Mouse (Mus musculus): Measurements from ENCODE around the gene Tbc1d2b. TPM values are rescaled to one million over a fixed set of nuclear protein-coding genes. Genes with fewer than 3 reads are reported as not detected.

The Tbc1d2b gene
- polyA plus RNA-seq, 1 experiment from 2014 or later = 5.4 TPM

DNA sequence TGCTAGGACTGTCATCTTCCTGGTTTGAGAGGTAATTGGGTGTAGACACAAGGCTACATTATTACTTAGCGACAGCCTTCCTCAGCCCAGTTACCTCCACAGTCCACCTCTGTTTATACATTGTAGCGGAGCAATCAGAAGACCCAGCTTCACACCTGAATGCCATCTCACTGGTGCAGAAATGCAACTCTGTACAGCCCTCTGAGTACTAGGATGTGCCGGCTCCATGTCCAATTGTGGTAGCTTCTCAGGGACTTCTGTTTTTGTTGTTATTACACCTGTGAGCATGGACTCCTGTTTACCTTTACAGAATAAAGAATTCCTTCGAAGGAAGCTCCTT is 7.3 kb downstream of the Tbc1d2b start:
- Histone ChIP-seq H3K4me1 (replicated peaks) (peaks cover 27% of the 10 kb centered on the region), H3K27me3 (no peaks in the 10 kb centered on the region), H3K36me3 (no peaks in the 10 kb centered on the region), H3K4me2 (no peak overlapping the region), H3K27ac (no peak overlapping the region), H3K9me3 (replicated peaks) (no peaks in the 10 kb centered on the region), H3K4me3 (no peak overlapping the region), H3K9ac (no peak overlapping the region)
- WGBS = 93% methylated on average over 4 of the region's 4 CpGs
- ATAC-seq (replicated peaks; ENCODE audit: insufficient number of reproducible peaks, insufficient read depth, low FRiP score, low read depth) = no peak

DNA sequence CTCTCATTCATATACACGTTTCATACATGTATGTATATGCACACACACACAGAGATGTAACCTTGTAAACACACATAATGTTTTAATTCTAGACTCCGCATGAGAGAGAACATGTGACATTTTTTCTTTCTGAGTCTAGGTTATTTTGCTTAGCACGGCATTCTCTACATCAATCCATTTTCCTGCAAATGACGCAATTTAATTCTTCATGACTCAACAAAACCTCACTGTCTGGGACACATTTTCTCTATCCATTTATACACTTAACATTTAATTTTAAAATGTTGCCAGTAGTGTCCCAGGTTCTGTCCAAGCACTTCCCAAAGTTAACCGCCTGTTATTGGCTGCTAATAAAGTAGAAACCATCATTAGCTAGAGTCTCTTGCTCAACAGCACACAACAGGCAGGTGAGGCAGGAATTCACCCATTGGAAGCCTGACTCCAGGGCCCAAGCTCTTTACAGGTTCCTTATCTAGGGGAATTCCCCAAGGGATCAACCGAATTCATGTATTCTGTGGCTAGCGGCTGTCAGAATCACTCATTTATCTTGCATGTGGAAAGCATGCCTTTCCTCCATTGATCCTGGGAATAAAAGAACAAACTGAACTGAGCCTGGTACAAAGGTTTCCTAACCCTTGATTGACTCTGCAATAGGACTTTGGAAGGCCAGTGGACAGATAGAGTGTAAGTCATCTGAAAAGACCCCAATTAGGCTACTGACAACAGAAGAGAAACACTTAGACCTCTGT is 7.8 kb downstream of the Tbc1d2b start:
- 83% methylated on average over 7 of the region's 7 CpGs for WGBS
- ATAC-seq (replicated peaks; ENCODE audit: insufficient number of reproducible peaks, insufficient read depth, low FRiP score, low read depth) = no peak
- no peaks in the 10 kb centered on the region for H3K27me3 ChIP-seq

DNA sequence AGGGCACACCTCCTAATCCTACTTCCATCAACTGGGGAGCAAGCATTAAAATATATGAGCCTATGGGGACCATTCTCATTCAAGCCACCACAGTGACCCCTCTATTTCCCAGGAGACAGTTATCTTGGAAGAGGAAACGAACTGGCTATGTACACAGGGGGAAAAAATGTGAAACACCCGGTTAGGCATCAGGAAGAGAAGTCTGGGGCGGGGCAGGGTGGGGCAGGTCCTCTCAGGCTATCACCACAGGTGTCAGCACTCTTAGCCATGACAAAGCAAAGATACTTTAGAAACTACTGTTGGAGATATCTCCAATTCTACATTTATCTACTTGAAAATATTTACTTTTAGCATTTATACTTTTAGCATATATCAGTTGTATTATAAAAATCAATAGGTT is 8.5 kb downstream of the Tbc1d2b start:
- WGBS = 66% methylated on average over 3 of the region's 3 CpGs
- no peak overlapping the region for H3K4me2 ChIP-seq
- no peaks in the 10 kb centered on the region for H3K36me3 ChIP-seq
- H3K27ac ChIP-seq = no peak overlapping the region
- H3K4me3 ChIP-seq = no peak overlapping the region
- H3K27me3 ChIP-seq = no peaks in the 10 kb centered on the region
- H3K9me3 ChIP-seq (replicated peaks) = no peaks in the 10 kb centered on the region
- ATAC-seq (replicated peaks; ENCODE audit: insufficient number of reproducible peaks, insufficient read depth, low FRiP score, low read depth) = no peak
- peaks cover 35% of the 10 kb centered on the region for H3K4me1 ChIP-seq (replicated peaks)
- no peak overlapping the region for H3K9ac ChIP-seq

More for the DNA sequence above, 7.8 kb downstream of the Tbc1d2b start:
- peaks cover 30% of the 10 kb centered on the region for H3K4me1 ChIP-seq (replicated peaks)
- H3K27ac ChIP-seq = no peak overlapping the region
- no peak overlapping the region for H3K4me2 ChIP-seq
- no peaks in the 10 kb centered on the region for H3K36me3 ChIP-seq
- H3K9ac ChIP-seq = no peak overlapping the region
- no peak overlapping the region for H3K4me3 ChIP-seq
- no peaks in the 10 kb centered on the region for H3K9me3 ChIP-seq (replicated peaks)

DNA sequence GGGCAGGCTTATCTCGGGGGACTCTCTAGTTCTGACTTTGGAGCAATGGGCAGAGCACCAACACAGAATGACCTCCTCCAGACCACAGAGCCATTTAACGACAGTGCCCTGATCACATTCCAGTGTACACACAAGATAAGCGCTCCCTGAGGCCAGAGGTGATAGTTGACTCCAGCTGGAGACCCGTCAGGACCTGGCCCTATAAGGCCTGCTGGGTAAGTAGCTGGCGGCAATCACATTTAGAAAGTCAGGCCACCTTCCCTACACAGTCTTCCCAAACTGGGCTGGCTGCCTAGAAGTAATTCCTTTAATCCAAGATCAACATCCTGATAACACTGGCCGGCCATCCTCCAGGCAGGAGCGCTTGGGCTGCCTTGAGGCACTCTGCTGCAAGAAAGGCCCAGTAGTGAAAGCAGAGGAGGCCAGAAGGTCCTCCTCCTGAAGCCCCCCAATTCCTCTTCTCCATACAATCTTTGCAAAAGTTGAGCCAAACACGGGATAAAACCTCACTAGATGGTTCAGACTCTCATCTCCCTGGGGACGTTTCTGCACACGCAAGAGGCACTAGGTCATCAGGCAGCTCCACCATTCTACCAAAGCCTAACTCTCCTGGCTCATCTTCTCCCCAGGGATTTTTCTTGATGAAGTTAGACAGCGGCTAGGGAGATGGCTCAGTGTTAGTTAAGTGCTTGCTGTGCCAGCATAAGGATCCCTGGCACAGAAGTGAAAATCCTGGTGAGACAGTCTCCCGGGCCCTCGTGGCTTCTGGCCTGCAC is 9.8 kb downstream of the Tbc1d2b start:
- H3K9me3 ChIP-seq (replicated peaks) = no peaks in the 10 kb centered on the region
- peak overlapping the region; percentile 19; the same call in 1 of the 2 replicates for H3K4me2 ChIP-seq
- WGBS = 32% methylated on average over 13 of the region's 13 CpGs
- no peak overlapping the region for H3K4me3 ChIP-seq
- no peaks in the 10 kb centered on the region for H3K27me3 ChIP-seq
- H3K4me1 ChIP-seq (replicated peaks) = peaks cover 42% of the 10 kb centered on the region
- H3K27ac ChIP-seq = peak overlapping the region; percentile 52
- ATAC-seq (replicated peaks; ENCODE audit: insufficient number of reproducible peaks, insufficient read depth, low FRiP score, low read depth) = peak; percentile 50
- no peaks in the 10 kb centered on the region for H3K36me3 ChIP-seq
- no peak overlapping the region for H3K9ac ChIP-seq

DNA sequence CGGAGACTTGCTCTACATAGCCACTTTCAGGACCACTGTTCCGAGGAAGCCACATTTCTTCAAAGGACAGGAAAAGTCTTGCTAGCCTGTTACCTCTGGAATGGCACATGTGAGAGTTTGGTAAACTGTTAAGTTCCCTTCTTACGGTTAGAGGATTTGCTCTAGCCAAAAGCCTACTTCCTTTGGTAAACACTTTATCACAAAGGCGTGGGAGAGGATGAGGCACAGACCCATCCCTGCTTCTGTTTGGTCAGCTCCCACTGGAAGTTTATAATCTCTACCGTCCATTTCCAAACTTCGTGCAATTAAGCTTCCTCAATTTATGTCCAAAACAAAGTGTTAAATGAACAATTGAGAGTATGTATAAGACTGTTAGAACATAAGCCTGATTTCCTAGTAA is 10.5 kb downstream of the Tbc1d2b start:
- H3K27ac ChIP-seq = peak overlapping the region; percentile 52
- ATAC-seq (replicated peaks; ENCODE audit: insufficient number of reproducible peaks, insufficient read depth, low FRiP score, low read depth) = no peak
- WGBS = 54% methylated on average over 6 of the region's 6 CpGs
- H3K4me2 ChIP-seq = no peak overlapping the region
- no peaks in the 10 kb centered on the region for H3K36me3 ChIP-seq
- H3K4me1 ChIP-seq (replicated peaks) = peaks cover 44% of the 10 kb centered on the region
- no peak overlapping the region for H3K9ac ChIP-seq
- no peak overlapping the region for H3K4me3 ChIP-seq
- no peaks in the 10 kb centered on the region for H3K27me3 ChIP-seq
- no peaks in the 10 kb centered on the region for H3K9me3 ChIP-seq (replicated peaks)

DNA sequence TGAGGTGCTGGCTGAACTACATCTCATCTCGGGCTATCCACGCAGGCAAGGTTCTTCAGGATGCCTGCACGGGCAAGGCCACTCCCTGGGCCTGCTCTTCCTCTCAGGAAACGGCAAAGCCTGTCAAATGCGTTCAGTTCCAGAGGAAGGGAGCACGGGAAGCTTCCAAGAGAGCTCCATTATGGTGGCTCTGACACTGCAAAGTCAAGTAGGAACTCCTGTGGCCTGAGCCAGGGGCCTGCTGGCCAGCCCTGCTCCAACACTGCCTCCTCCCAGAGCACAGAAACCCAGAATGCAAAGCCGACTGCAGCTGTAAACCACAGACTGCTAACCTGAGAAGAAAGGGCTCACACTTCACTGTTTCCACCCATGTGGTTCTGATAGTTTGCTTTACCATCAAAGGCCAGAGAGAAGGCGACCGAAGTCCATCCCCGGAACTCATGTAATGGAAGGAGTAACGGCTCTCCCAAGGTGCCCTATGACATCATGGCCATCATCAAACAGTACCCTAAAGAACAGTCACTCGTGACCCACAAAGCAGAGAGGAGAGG is 11.1 kb downstream of the Tbc1d2b start:
- H3K9ac ChIP-seq = no peak overlapping the region
- no peak overlapping the region for H3K4me3 ChIP-seq
- no peaks in the 10 kb centered on the region for H3K27me3 ChIP-seq
- 72% methylated on average over 12 of the region's 12 CpGs for WGBS
- 0 out of 2 replicates have a peak, but pooled peaks have one; percentile 8 for ATAC-seq (replicated peaks; ENCODE audit: insufficient number of reproducible peaks, insufficient read depth, low FRiP score, low read depth)
- H3K4me1 ChIP-seq (replicated peaks) = peaks cover 44% of the 10 kb centered on the region
- H3K4me2 ChIP-seq = no peak overlapping the region
- peak overlapping the region; percentile 52; the same call in 1 of the 2 replicates for H3K27ac ChIP-seq
- no peaks in the 10 kb centered on the region for H3K36me3 ChIP-seq
- no peaks in the 10 kb centered on the region for H3K9me3 ChIP-seq (replicated peaks)

DNA sequence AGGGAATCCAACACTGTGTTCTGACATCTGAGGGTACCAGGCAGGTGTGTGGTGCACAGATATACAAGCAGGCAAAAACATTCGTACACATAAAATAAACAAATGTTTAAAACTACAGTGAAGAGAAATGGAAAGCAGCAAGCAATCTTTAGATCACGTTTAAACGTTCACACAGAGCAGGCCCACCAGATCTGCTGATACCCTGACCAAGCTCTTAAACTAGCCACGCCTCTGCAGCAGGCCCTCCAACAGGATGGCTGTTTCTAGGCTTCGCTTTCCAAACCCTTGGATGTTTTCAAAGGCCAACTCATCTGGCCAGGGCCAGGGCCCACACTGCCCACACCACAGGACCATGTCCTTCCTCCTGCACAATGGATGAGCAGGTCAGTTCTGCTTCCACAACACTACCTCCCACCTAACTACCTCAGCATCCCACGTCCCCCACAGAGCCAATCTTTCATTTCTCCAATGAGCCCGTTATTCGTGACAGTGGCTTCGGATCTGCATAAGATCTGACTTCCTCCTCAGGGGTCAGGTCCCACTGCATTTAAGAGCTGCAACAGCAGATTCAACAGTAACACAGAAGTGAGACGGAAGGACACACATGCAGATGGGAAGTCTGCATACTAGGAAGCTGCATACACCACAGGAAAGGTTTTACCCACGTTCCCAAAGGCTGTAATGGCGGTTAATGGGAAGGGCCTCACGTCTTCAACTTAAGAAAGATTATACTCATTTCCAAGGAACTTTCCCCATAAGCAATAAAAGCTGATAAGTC is 12.7 kb downstream of the Tbc1d2b start:
- Histone ChIP-seq H3K4me2 (no peak overlapping the region), H3K9me3 (replicated peaks) (no peaks in the 10 kb centered on the region), H3K9ac (no peak overlapping the region), H3K4me3 (no peak overlapping the region), H3K36me3 (no peaks in the 10 kb centered on the region), H3K27me3 (no peaks in the 10 kb centered on the region), H3K4me1 (replicated peaks) (peaks cover 44% of the 10 kb centered on the region), H3K27ac (no peak overlapping the region)
- no peak for ATAC-seq (replicated peaks; ENCODE audit: insufficient number of reproducible peaks, insufficient read depth, low FRiP score, low read depth)
- WGBS = 75% methylated on average over 13 of the region's 13 CpGs

DNA sequence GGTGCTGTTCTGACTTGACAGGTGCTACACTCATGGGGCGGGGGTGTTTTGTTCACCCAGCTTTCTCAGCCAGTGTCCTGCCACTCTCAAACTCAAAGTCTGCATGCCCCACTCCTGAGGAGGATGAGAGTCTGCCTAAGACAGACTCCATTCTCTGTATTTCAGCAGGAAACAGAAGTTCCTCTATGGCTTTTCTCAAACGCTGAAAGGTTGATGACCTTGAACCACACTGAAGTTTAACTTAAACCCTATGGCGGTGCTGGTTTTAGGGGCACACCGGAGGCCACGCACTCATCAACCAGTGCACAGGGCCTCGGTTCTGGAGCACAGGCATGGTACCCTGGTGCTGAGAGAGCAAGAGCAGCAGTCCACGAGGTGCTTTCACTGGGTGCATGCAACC is 13.4 kb downstream of the Tbc1d2b start:
- Histone ChIP-seq H3K27me3 (no peaks in the 10 kb centered on the region), H3K4me3 (no peak overlapping the region), H3K36me3 (no peaks in the 10 kb centered on the region), H3K4me2 (no peak overlapping the region), H3K9me3 (replicated peaks) (no peaks in the 10 kb centered on the region), H3K4me1 (replicated peaks) (peaks cover 44% of the 10 kb centered on the region), H3K9ac (no peak overlapping the region), H3K27ac (no peak overlapping the region)
- WGBS = 55% methylated on average over 7 of the region's 7 CpGs
- no peak for ATAC-seq (replicated peaks; ENCODE audit: insufficient number of reproducible peaks, insufficient read depth, low FRiP score, low read depth)

DNA sequence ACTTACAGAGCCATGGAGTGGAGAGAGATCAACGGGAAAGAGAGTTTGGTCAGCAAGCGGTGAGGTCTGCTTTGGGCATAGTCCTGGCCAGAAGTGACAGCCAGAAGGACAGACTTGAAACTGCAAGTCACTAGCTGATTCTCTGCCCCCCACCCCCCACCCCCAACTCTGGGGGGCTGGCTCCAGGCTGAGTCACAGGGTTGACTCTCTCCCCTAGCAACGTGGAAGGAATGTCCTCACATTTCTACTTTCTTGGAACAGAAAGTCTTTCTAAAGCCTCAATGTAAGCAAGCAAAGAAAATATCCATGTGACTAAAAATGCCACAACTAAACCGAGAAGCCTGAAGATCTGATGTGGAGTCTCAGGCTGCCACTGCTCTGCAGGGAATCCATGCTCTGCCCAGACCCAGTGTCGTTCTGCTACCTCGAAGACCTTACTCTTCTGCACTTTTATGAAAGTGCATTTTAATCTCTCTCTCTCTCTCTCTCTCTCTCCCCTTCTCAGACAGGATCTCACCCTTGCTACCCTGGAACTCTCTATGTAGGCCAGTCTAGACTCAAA is 14.7 kb downstream of the Tbc1d2b start:
- Histone ChIP-seq H3K9me3 (replicated peaks) (no peaks in the 10 kb centered on the region), H3K4me3 (no peak overlapping the region), H3K4me1 (replicated peaks) (peaks cover 37% of the 10 kb centered on the region), H3K27ac (no peak overlapping the region), H3K9ac (no peak overlapping the region), H3K27me3 (no peaks in the 10 kb centered on the region), H3K4me2 (no peak overlapping the region), H3K36me3 (no peaks in the 10 kb centered on the region)
- no peak for ATAC-seq (replicated peaks; ENCODE audit: insufficient number of reproducible peaks, insufficient read depth, low FRiP score, low read depth)
- 41% methylated on average over 6 of the region's 6 CpGs for WGBS

DNA sequence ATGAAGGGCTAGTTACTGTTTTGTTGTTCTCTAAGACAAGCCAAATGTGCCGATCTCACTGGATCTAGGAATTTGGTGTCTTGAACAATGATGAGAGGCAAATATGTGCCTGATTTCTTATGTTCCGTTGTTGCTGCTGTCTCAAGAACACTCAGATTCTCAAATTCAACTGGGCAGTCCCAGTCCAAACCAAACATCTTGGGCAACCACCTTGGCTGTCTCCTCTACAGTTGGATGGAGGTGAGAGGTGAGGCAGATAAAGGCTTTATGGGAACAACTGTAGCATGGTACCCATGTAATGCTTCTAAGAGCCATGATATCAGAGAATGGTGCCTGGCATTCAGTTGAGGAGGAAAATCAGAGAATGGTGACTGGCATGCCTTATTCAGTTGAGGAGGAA is 17.4 kb downstream of the Tbc1d2b start:
- H3K36me3 ChIP-seq = no peaks in the 10 kb centered on the region
- H3K27me3 ChIP-seq = no peaks in the 10 kb centered on the region
- H3K9ac ChIP-seq = no peak overlapping the region
- ATAC-seq (replicated peaks; ENCODE audit: insufficient number of reproducible peaks, insufficient read depth, low FRiP score, low read depth) = no peak
- no peak overlapping the region for H3K27ac ChIP-seq
- H3K4me2 ChIP-seq = no peak overlapping the region
- no peaks in the 10 kb centered on the region for H3K9me3 ChIP-seq (replicated peaks)
- H3K4me1 ChIP-seq (replicated peaks) = peaks cover 39% of the 10 kb centered on the region
- no peak overlapping the region for H3K4me3 ChIP-seq
- 88% methylated on average over 2 of the region's 2 CpGs for WGBS

Measured in heart, embryonic 15.5 days (tissue).